Mouse (Mus musculus) liver, embryonic 14.5 days (tissue): ENCODE measurements around the gene Alkal2.

Experiments
- CTCF ChIP-seq: IDR thresholded peaks from 2 replicates; pipeline ENCODE4 v1.5.1; 2016; ENCODE audit warnings: antibody characterized with exemption, low read depth, control low read depth
- EP300 ChIP-seq: IDR thresholded peaks from 2 replicates; pipeline ENCODE4 v1.6.1; 2016; ENCODE audit warnings: antibody characterized with exemption, low read depth

- TF ChIP-seq CTCF (no peak), EP300 (peak; percentile 94)
Measured at GRCm38 (mm10) chr12:30908658-30909057, 24.5 kb downstream of the Alkal2 start.
